Mouse (Mus musculus): ENCODE data around the gene Tnk2. TPM values are rescaled to one million over a fixed set of nuclear protein-coding genes. Genes with fewer than 3 reads are reported as not detected.

Gene Tnk2
- polyA plus RNA-seq, 2 experiments from 2014 or later: 5.6 to 10.3 TPM

DNA sequence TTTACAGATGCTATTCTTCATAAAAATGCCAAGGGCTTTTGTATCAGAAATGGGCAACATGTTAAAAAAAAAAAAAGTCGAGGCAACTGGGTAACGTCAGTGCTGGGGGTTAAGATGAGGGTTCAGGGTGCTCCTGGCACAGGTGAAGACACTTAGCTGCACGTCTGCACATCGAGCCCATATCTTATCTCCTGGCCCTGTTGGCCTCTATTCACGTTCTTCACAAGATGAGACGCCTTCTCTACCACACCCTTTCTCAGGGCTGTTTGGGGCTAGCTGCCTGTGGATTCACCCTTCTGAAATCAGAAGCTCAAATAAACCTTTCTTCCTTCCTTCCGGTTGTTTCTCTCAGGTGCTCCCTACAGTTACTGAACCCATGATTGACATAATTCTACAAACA is 79.5 kb downstream of the Tnk2 start:
- no peak for ATAC-seq

GRCm38 (mm10) chr16:32723767-32724166 is 80.1 kb downstream of the Tnk2 start:
- ATAC-seq: no peak

DNA sequence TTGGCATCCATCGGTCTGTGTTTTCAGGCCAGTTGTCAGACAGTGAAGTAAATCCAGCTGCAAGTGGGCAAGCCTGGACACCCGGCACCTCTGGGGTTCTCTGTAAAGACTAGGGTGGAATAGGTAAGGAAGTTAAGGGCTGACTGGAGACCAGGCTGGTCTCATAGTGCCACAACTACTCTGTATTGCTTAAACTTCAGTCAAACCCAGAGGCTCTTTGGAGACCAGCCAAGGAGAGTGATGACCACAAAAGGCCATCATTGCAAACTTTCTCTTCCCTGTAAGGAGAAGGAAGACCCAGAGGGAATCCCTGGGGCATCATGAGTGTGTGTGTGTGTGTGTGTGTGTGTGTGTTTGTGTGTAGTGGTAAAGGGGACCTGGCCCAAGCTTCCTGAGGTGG is 80.6 kb downstream of the Tnk2 start:
- no peak for ATAC-seq

DNA sequence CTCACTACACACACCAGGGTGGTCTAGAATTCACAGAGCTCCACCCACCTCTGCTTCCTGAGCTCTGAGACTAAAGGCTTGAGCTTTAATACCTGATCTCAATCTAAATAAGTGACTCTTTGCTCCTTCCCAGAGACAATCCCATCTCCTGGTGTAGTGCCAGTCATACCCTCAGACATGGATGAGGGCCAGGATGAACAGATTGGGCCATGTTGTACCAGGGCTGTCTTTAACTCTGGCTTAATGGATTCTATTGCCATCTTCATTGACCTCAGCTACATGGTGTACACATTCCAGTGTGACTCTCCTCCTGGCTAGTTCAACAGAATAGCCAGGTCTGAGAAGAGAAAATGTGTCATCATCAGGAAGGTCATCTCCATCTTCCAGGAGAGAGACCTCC is 82.8 kb downstream of the Tnk2 start:
- no peak for ATAC-seq

- ATAC-seq: no peak
These were observed 84.6 kb downstream of the Tnk2 start for GRCm38 (mm10) chr16:32728240-32728639.

GRCm38 (mm10) chr16:32728730-32729129 is 85.1 kb downstream of the Tnk2 start:
- no peak for ATAC-seq

Other genes starting within 250 kb of the Tnk2 start
- gene Tm4sf19, start 243.4 kb upstream of the Tnk2 start, polyA plus RNA-seq (2017; shearing (Covaris generic)): not detected
- 1 to 10 TPM; 2.5 to 4.4 TPM for gene Tctex1d2, start 224.2 kb upstream of the Tnk2 start, polyA plus RNA-seq (2017; shearing (Covaris generic))
- 1 to 10 TPM; 6.0 to 6.9 TPM for gene Pcyt1a, start 213.0 kb upstream of the Tnk2 start, polyA plus RNA-seq (2017; shearing (Covaris generic))
- gene Slc51a, start 156.0 kb upstream of the Tnk2 start, polyA plus RNA-seq (2017; shearing (Covaris generic)): not detected
- gene Zdhhc19, start 147.6 kb upstream of the Tnk2 start, polyA plus RNA-seq (2017; shearing (Covaris generic)): not detected
- gene Tfrc, start 35.0 kb upstream of the Tnk2 start, polyA plus RNA-seq (2017; shearing (Covaris generic)): 10 to 100 TPM; 19.2 to 22.1 TPM
- not detected for gene Muc4, start 92.0 kb downstream of the Tnk2 start, polyA plus RNA-seq (2017; shearing (Covaris generic))
- under 1 TPM; 0.27 to 0.81 TPM for gene Muc20, start 153.6 kb downstream of the Tnk2 start, polyA plus RNA-seq (2017; shearing (Covaris generic))
- gene Smbd1, start 166.6 kb downstream of the Tnk2 start, polyA plus RNA-seq (2017; shearing (Covaris generic)): not detected
- gene Fyttd1, start 233.6 kb downstream of the Tnk2 start, polyA plus RNA-seq (2017; shearing (Covaris generic)): 10 to 100 TPM; 66.7 to 69.8 TPM
- 10 to 100 TPM in 1 of 2 experiments, 1 to 10 TPM in 1; 6.6 to 13.0 TPM for gene Rubcn, start 233.9 kb downstream of the Tnk2 start, polyA plus RNA-seq (2017; shearing (Covaris generic))